ENCODE assay signal across 12 mouse cellular contexts in genomic region chr14:31422395-31422794, GRCm38 (mm10). TPM values are rescaled to one million over a fixed set of nuclear protein-coding genes. Genes with fewer than 3 reads are reported as not detected.
DNase-seq lines count a peak whose midpoint lies in the region; ATAC-seq and TF ChIP-seq lines count a peak whose summit lies in the region.
"Had no signal": no experiment of that assay in that cellular context is flagged by ENCODE, and none has a peak within 500 bp of the region (broad histone marks: within the 10 kb centered on the region; RNA-seq: fewer than 3 reads in every experiment).

No protein-coding gene starts in this region.

- no peak for TF ChIP-seq RAD21 in CH12.LX (IDR thresholded peaks at IDR 0.05; ENCODE audit: low read depth, low read length)

- no peak overlapping the region for H3K9ac ChIP-seq in kidney, embryonic 15.5 days
- H3K9ac ChIP-seq in CH12.LX (ENCODE audit: insufficient read depth, low read depth): peak overlapping the region; percentile 39; the same call in 1 of the 2 replicates
- no peak overlapping the region for H3K9ac ChIP-seq in liver, embryonic 15.5 days
- H3K9ac ChIP-seq: embryonic facial prominence, embryonic 13.5 days; hindbrain, embryonic 12.5 days; limb, embryonic 13.5 days; midbrain, embryonic 15.5 days had no signal

- H3K79me2 ChIP-seq in CH12.LX (replicated peaks; ENCODE audit: control insufficient read depth, extremely low read depth, insufficient read depth, poor library complexity, severe bottlenecking): peaks cover 80% of the 10 kb centered on the region

- peaks cover 17% of the 10 kb centered on the region for H3K36me3 ChIP-seq in kidney, embryonic 15.5 days
- peaks cover 30 to 87% of the 10 kb centered on the region in 2 experiments for H3K36me3 ChIP-seq in CH12.LX (replicated peaks in 1 of 2; ENCODE audit: control insufficient read depth in 1 of 2, insufficient read depth in 1 of 2, low read length in 1 of 2)
- H3K36me3 ChIP-seq in liver, embryonic 15.5 days (replicated peaks): peaks cover 21% of the 10 kb centered on the region

- no peak for ATAC-seq in kidney, embryonic 15.5 days (replicated peaks; ENCODE audit: low FRiP score)
- ATAC-seq in liver, embryonic 15.5 days (ENCODE audit: insufficient read depth): no peak
- ATAC-seq: midbrain, embryonic 15.5 days had no signal

- no peak for TF ChIP-seq POLR2A in CH12.LX (IDR thresholded peaks at IDR 0.05; ENCODE audit: low read depth, low read length)

- WGBS in kidney, embryonic 15.5 days: 94% methylated on average over 5 of the region's 5 CpGs
- 66% methylated on average over 5 of the region's 5 CpGs for WGBS in liver, embryonic 15.5 days (ENCODE audit: insufficient replicate concordance)

- no peak for TF ChIP-seq EP300 in CH12.LX (IDR thresholded peaks at IDR 0.05; ENCODE audit: low read length)

- no peak for DNase-seq in gastrocnemius, adult 2 months
- DNase-seq in gastrocnemius, postnatal 25 days: no peak
- DNase-seq in kidney, adult 8-10 months: no peak
- DNase-seq in CH12.LX (ENCODE audit: extremely low read depth): no peak
- no peak for DNase-seq in right cerebral cortex, postnatal 14 days
- DNase-seq in left cerebral cortex, postnatal 25 days (ENCODE audit: low spot score in 2 of 2): no peak

- H3K27me3 ChIP-seq in kidney, embryonic 15.5 days: no peaks in the 10 kb centered on the region
- no peaks in the 10 kb centered on the region for H3K27me3 ChIP-seq in CH12.LX (replicated peaks)
- no peaks in the 10 kb centered on the region for H3K27me3 ChIP-seq in liver, embryonic 15.5 days
- H3K27me3 ChIP-seq: embryonic facial prominence, embryonic 13.5 days; hindbrain, embryonic 12.5 days; limb, embryonic 13.5 days; midbrain, embryonic 15.5 days had no signal

- dilution Hi-C loops in CH12.LX (cut with MboI; ENCODE audit: extremely low pct_ligation_motif_present, extremely low pct_unique_long_range_greater_than_20kb, low sequenced_read_pairs): no loop called here

- no peak overlapping the region for H3K4me3 ChIP-seq in gastrocnemius, adult 2 months
- H3K4me3 ChIP-seq in kidney, embryonic 15.5 days (replicated peaks): no peak overlapping the region
- H3K4me3 ChIP-seq in CH12.LX (replicated peaks in 1 of 3; ENCODE audit: low read depth in 2 of 3, low read length in 2 of 3, poor library complexity in 1 of 3): no peak overlapping the region
- H3K4me3 ChIP-seq in liver, embryonic 15.5 days (replicated peaks): no peak overlapping the region
- H3K4me3 ChIP-seq: embryonic facial prominence, embryonic 13.5 days; hindbrain, embryonic 12.5 days; limb, embryonic 13.5 days; midbrain, embryonic 15.5 days had no signal

- no peak overlapping the region for H3K4me2 ChIP-seq in kidney, embryonic 15.5 days
- H3K4me2 ChIP-seq in CH12.LX (ENCODE audit: insufficient read depth, low read depth, poor library complexity, severe bottlenecking): peak overlapping the region; percentile 75
- no peak overlapping the region for H3K4me2 ChIP-seq in liver, embryonic 15.5 days
- H3K4me2 ChIP-seq: embryonic facial prominence, embryonic 13.5 days; hindbrain, embryonic 12.5 days; limb, embryonic 13.5 days; midbrain, embryonic 15.5 days had no signal

- intact Hi-C loops in gastrocnemius, adult 2 months (cut with DNase I): no loop called here
- intact Hi-C loops in left cerebral cortex, postnatal 25 days (cut with DNase I): no loop called here

- no peaks in the 10 kb centered on the region for H3K9me3 ChIP-seq in kidney, embryonic 15.5 days (replicated peaks)
- peaks cover 23% of the 10 kb centered on the region for H3K9me3 ChIP-seq in CH12.LX (replicated peaks; ENCODE audit: low read length)
- H3K9me3 ChIP-seq in liver, embryonic 15.5 days (replicated peaks): no peaks in the 10 kb centered on the region
- H3K9me3 ChIP-seq: embryonic facial prominence, embryonic 13.5 days; midbrain, embryonic 15.5 days had no signal

- H3K27ac ChIP-seq in gastrocnemius, adult 2 months: peak overlapping the region; percentile 54
- H3K27ac ChIP-seq in kidney, embryonic 15.5 days: peak overlapping the region; percentile 75
- peak overlapping the region; percentile 97 for H3K27ac ChIP-seq in CH12.LX (ENCODE audit: insufficient read depth, low read depth)
- peak overlapping the region; percentile 76 for H3K27ac ChIP-seq in liver, embryonic 15.5 days (replicated peaks)
- H3K27ac ChIP-seq: embryonic facial prominence, embryonic 13.5 days; hindbrain, embryonic 12.5 days; limb, embryonic 13.5 days; midbrain, embryonic 15.5 days had no signal

- in situ Hi-C loops in CH12.LX (cut with MboI; ENCODE audit: low pct_ligation_motif_present, low pct_unique_long_range_greater_than_20kb, low sequenced_read_pairs): no loop called here

- H3K4me1 ChIP-seq in kidney, embryonic 15.5 days: peaks cover 60% of the 10 kb centered on the region
- peaks cover 42 to 80% of the 10 kb centered on the region in 2 experiments for H3K4me1 ChIP-seq in CH12.LX (ENCODE audit: control insufficient read depth in 1 of 2, insufficient read depth in 2 of 2)
- H3K4me1 ChIP-seq in liver, embryonic 15.5 days (replicated peaks): peaks cover 61% of the 10 kb centered on the region

- TF ChIP-seq CTCF in gastrocnemius, adult 2 months (IDR thresholded peaks at IDR 0.05): no peak
- no peak for TF ChIP-seq CTCF in CH12.LX (conservative IDR thresholded peaks at IDR 0.05 in 1 of 2, IDR thresholded peaks at IDR 0.05 in 1 of 2; ENCODE audit: low read depth in 2 of 2, low read length in 2 of 2)

TF ChIP-seq in CH12.LX, 34 proteins besides CTCF, POLR2A, EP300 and RAD21:
- TF ChIP-seq ELF1 (IDR thresholded peaks at IDR 0.05; ENCODE audit: low read depth, low read length): no peak
- no peak for TF ChIP-seq POLR2AphosphoS2 (IDR thresholded peaks at IDR 0.05; ENCODE audit: low read depth, low read length)
- TF ChIP-seq HCFC1 (IDR thresholded peaks at IDR 0.05; ENCODE audit: low read depth, low read length): no peak
- TF ChIP-seq NELFE (IDR thresholded peaks at IDR 0.05; ENCODE audit: low read depth, low read length): no peak
- TF ChIP-seq MEF2A (IDR thresholded peaks at IDR 0.05; ENCODE audit: borderline replicate concordance, low read depth, low read length): 0 out of 2 replicates have a peak, but pooled peaks have one; percentile 46
- TF ChIP-seq MXI1 (IDR thresholded peaks at IDR 0.05; ENCODE audit: low read depth, low read length): no peak
- no peak for TF ChIP-seq RCOR1 (conservative IDR thresholded peaks at IDR 0.05; ENCODE audit: low read depth, low read length)
- peak; percentile 44 for TF ChIP-seq ETS1 (conservative IDR thresholded peaks at IDR 0.05; ENCODE audit: low read depth, low read length)
- TF ChIP-seq ZMIZ1 (IDR thresholded peaks at IDR 0.05; ENCODE audit: low read depth, low read length): no peak
- no peak for TF ChIP-seq TBP (conservative IDR thresholded peaks at IDR 0.05; ENCODE audit: low read depth, low read length)

RNA-seq across cellular contexts. Expression of gene Sh3bp5, which starts 13.5 kb away (rescaled TPM):
- total RNA-seq in gastrocnemius, adult 2 months (2021): 10 to 100 TPM; 55.1 to 58.5 TPM
- 10 to 100 TPM; 33.9 to 46.8 TPM for total RNA-seq in gastrocnemius, postnatal 25 days (2021)
- 30.2 and 33.1 TPM in 2 replicates for polyA plus RNA-seq in kidney, embryonic 15.5 days (2015; fragmentation: Nextera tagmentation; extraction: Ambion mirVana)
- total RNA-seq in CH12.LX (2012; rRNA removed) (50.2 and 64.6 TPM in 2 replicates), CH12.LX (2014; rRNA removed) (53.0 and 57.4 TPM in 2 replicates)
- 158 and 164 TPM in 2 replicates for polyA plus RNA-seq in CH12.LX (2012; ENCODE audit: insufficient read length, low read depth)
- polyA plus RNA-seq in liver, embryonic 15.5 days (2015; fragmentation: Nextera tagmentation; extraction: Ambion mirVana): 16.9 and 21.5 TPM in 2 replicates
- total RNA-seq in left cerebral cortex, postnatal 25 days (2021): 10 to 100 TPM; 56.7 to 65.8 TPM
